30 mouse cellular contexts compared by ENCODE assay signal in genomic region chr7:142517531-142517930, GRCm38 (mm10). TPM values are rescaled to one million over a fixed set of nuclear protein-coding genes. Genes with fewer than 3 reads are reported as not detected.
A peak's percentile ranks its signal among the peaks of the same experiment; 100 is the strongest.
DNase-seq lines count a peak whose midpoint lies in the region; ATAC-seq lines count a peak whose summit lies in the region.
"Had no signal": no experiment of that assay in that cellular context is flagged by ENCODE, and none has a peak within 500 bp of the region (broad histone marks: within the 10 kb centered on the region; RNA-seq: fewer than 3 reads in every experiment).

No protein-coding gene starts in this region.

- no peak overlapping the region for H3K4me2 ChIP-seq in heart, embryonic 11.5 days
- no peak overlapping the region for H3K4me2 ChIP-seq in embryonic facial prominence, embryonic 14.5 days (ENCODE audit: low read depth, low read length)
- H3K4me2 ChIP-seq in stomach, embryonic 15.5 days = no peak overlapping the region
- H3K4me2 ChIP-seq: forebrain, embryonic 15.5 days; hindbrain, embryonic 14.5 days; liver, embryonic 13.5 days; midbrain, embryonic 12.5 days; neural tube, embryonic 13.5 days had no signal

- H3K9me3 ChIP-seq in heart, embryonic 11.5 days (replicated peaks; ENCODE audit: control insufficient read depth, low read length) = no peaks in the 10 kb centered on the region
- H3K9me3 ChIP-seq in embryonic facial prominence, embryonic 14.5 days (ENCODE audit: control insufficient read depth, low read length) = no peaks in the 10 kb centered on the region
- no peaks in the 10 kb centered on the region for H3K9me3 ChIP-seq in limb, embryonic 10.5 days (replicated peaks)
- H3K9me3 ChIP-seq in stomach, embryonic 15.5 days = no peaks in the 10 kb centered on the region
- H3K9me3 ChIP-seq: forebrain, embryonic 10.5 days; forebrain, embryonic 15.5 days; liver, embryonic 13.5 days; megakaryocyte, embryonic 14.5 days; midbrain, embryonic 12.5 days; neural tube, embryonic 13.5 days had no signal

- ATAC-seq in heart, embryonic 11.5 days (replicated peaks; ENCODE audit: insufficient number of reproducible peaks, low FRiP score, low TSS enrichment) = no peak
- no peak for ATAC-seq in embryonic facial prominence, embryonic 14.5 days (ENCODE audit: low read depth)
- ATAC-seq in stomach, embryonic 15.5 days (ENCODE audit: insufficient read depth, low FRiP score, low read depth) = peak; percentile 17; the same call in 1 of the 2 replicates
- ATAC-seq: forebrain, embryonic 15.5 days; lung, postnatal 0 days had no signal

- H3K36me3 ChIP-seq in heart, embryonic 11.5 days (ENCODE audit: control insufficient read depth, insufficient read depth, low read length) = no peaks in the 10 kb centered on the region
- no peaks in the 10 kb centered on the region for H3K36me3 ChIP-seq in embryonic facial prominence, embryonic 14.5 days (ENCODE audit: control insufficient read depth, insufficient read depth, low read length)
- H3K36me3 ChIP-seq in limb, embryonic 10.5 days = no peaks in the 10 kb centered on the region
- no peaks in the 10 kb centered on the region for H3K36me3 ChIP-seq in stomach, embryonic 15.5 days
- H3K36me3 ChIP-seq: forebrain, embryonic 10.5 days; forebrain, embryonic 15.5 days; liver, embryonic 13.5 days; midbrain, embryonic 12.5 days; neural tube, embryonic 13.5 days had no signal

- H3K9ac ChIP-seq in heart, embryonic 11.5 days (ENCODE audit: low read depth, low read length) = no peak overlapping the region
- H3K9ac ChIP-seq in embryonic facial prominence, embryonic 14.5 days (ENCODE audit: low read depth, low read length) = no peak overlapping the region
- no peak overlapping the region for H3K9ac ChIP-seq in stomach, embryonic 15.5 days
- H3K9ac ChIP-seq: forebrain, embryonic 15.5 days; hindbrain, embryonic 14.5 days; liver, embryonic 13.5 days; midbrain, embryonic 12.5 days; neural tube, embryonic 13.5 days had no signal

- WGBS in heart, embryonic 11.5 days (ENCODE audit: insufficient replicate concordance) = 15% methylated on average over 3 of the region's 3 CpGs
- 84% methylated on average over 3 of the region's 3 CpGs for WGBS in embryonic facial prominence, embryonic 14.5 days
- 64% methylated on average over 3 of the region's 3 CpGs for WGBS in limb, embryonic 10.5 days
- 46% methylated on average over 3 of the region's 3 CpGs for WGBS in stomach, embryonic 15.5 days

- DNase-seq in heart, postnatal 25 days (ENCODE audit: low spot score) = no peak
- DNase-seq in embryonic facial prominence, embryonic 14.5 days (ENCODE audit: low spot score) = no peak
- DNase-seq in limb, embryonic 10.5 days (ENCODE audit: low spot score) = no peak
- no peak for DNase-seq in left cerebral cortex, postnatal 14 days (ENCODE audit: low spot score in 2 of 2)
- DNase-seq: adrenal gland, postnatal 25 days; B cell, adult 2 months; cerebellum, adult 11-12 months; cerebellum, adult 9-11 months; gastrocnemius, postnatal 14 days; heart, adult 11 months; kidney, adult 11 months; kidney, postnatal 25 days; liver, embryonic 13.5 days; lung, adult 18-20 months; lung, postnatal 4 days; thymus, adult 2 months; thymus, postnatal 36 days had no signal

- H3K4me1 ChIP-seq in heart, embryonic 11.5 days (ENCODE audit: control insufficient read depth, insufficient read depth, low read length) = peaks cover 38% of the 10 kb centered on the region
- H3K4me1 ChIP-seq in embryonic facial prominence, embryonic 14.5 days (ENCODE audit: control insufficient read depth, insufficient read depth, low read length) = peaks cover 25% of the 10 kb centered on the region
- peaks cover 46% of the 10 kb centered on the region for H3K4me1 ChIP-seq in limb, embryonic 10.5 days
- H3K4me1 ChIP-seq in stomach, embryonic 15.5 days = peaks cover 30% of the 10 kb centered on the region
- H3K4me1 ChIP-seq: megakaryocyte, embryonic 14.5 days had no signal

- H3K4me3 ChIP-seq in heart, embryonic 11.5 days (ENCODE audit: low read depth, low read length) = no peak overlapping the region
- H3K4me3 ChIP-seq in embryonic facial prominence, embryonic 14.5 days (ENCODE audit: low read depth, low read length) = no peak overlapping the region
- H3K4me3 ChIP-seq in limb, embryonic 10.5 days = no peak overlapping the region
- H3K4me3 ChIP-seq in stomach, embryonic 15.5 days (replicated peaks) = no peak overlapping the region
- H3K4me3 ChIP-seq: forebrain, embryonic 10.5 days; forebrain, embryonic 15.5 days; liver, embryonic 13.5 days; megakaryocyte, embryonic 14.5 days; midbrain, embryonic 12.5 days; neural tube, embryonic 13.5 days had no signal

- H3K27ac ChIP-seq in heart, embryonic 11.5 days (ENCODE audit: low read depth, low read length) = peak overlapping the region; percentile 12; the same call in 1 of the 2 replicates
- peak overlapping the region; percentile 95 for H3K27ac ChIP-seq in embryonic facial prominence, embryonic 14.5 days (replicated peaks; ENCODE audit: low read depth, low read length)
- H3K27ac ChIP-seq in limb, embryonic 10.5 days = peak overlapping the region; percentile 51; the same call in 1 of the 2 replicates
- no peak overlapping the region for H3K27ac ChIP-seq in stomach, embryonic 15.5 days
- H3K27ac ChIP-seq: forebrain, embryonic 15.5 days; hindbrain, embryonic 14.5 days; liver, embryonic 13.5 days; midbrain, embryonic 12.5 days had no signal

- H3K27me3 ChIP-seq in heart, embryonic 11.5 days (ENCODE audit: control insufficient read depth, insufficient read depth, low read length) = no peaks in the 10 kb centered on the region
- no peaks in the 10 kb centered on the region for H3K27me3 ChIP-seq in embryonic facial prominence, embryonic 14.5 days (replicated peaks; ENCODE audit: control insufficient read depth, insufficient read depth, low read length)
- H3K27me3 ChIP-seq in limb, embryonic 10.5 days (ENCODE audit: low read depth, poor library complexity, severe bottlenecking) = no peaks in the 10 kb centered on the region
- no peaks in the 10 kb centered on the region for H3K27me3 ChIP-seq in stomach, embryonic 15.5 days (replicated peaks)
- H3K27me3 ChIP-seq: forebrain, embryonic 15.5 days; midbrain, embryonic 12.5 days had no signal

- intact Hi-C loops in heart, postnatal 25 days (cut with DNase I) = no loop called here
- intact Hi-C loops in left cerebral cortex, postnatal 14 days (cut with DNase I) = no loop called here

RNA-seq across cellular contexts. Expression of gene Mrpl23, which starts 15.0 kb away (rescaled TPM):
- polyA plus RNA-seq in heart, embryonic 11.5 days (2014; fragmentation: Nextera tagmentation; extraction: Ambion mirVana) = 15.4 and 19.3 TPM in 2 replicates
- total RNA-seq in heart, postnatal 25 days (2021) = 10 to 100 TPM; 16.1 to 39.0 TPM
- 30.3 and 33.1 TPM in 2 replicates for polyA plus RNA-seq in embryonic facial prominence, embryonic 14.5 days (2014; fragmentation: Nextera tagmentation; extraction: Ambion mirVana)
- 25.9 and 33.7 TPM in 2 replicates for polyA plus RNA-seq in limb, embryonic 10.5 days (2016; fragmentation: Nextera tagmentation; extraction: Ambion mirVana)
- polyA plus RNA-seq in stomach, embryonic 15.5 days (2015; fragmentation: Nextera tagmentation; extraction: Ambion mirVana) = 21.9 and 26.2 TPM in 2 replicates
- total RNA-seq in left cerebral cortex, postnatal 14 days (2021) = 1 to 10 TPM; 4.1 to 8.0 TPM

RNA-seq across cellular contexts. Expression of gene Tnnt3, which starts 18.9 kb away (rescaled TPM):
- polyA plus RNA-seq in heart, embryonic 11.5 days (2014; fragmentation: Nextera tagmentation; extraction: Ambion mirVana) = 16.0 and 16.3 TPM in 2 replicates
- total RNA-seq in heart, postnatal 25 days (2021) = 1 to 10 TPM in 1 of 2 experiments, not detected in 1; 2.0 TPM
- 376 and 643 TPM in 2 replicates for polyA plus RNA-seq in embryonic facial prominence, embryonic 14.5 days (2014; fragmentation: Nextera tagmentation; extraction: Ambion mirVana)
- 1.6 and 1.7 TPM in 2 replicates for polyA plus RNA-seq in limb, embryonic 10.5 days (2016; fragmentation: Nextera tagmentation; extraction: Ambion mirVana)
- 4.6 and 11.8 TPM in 2 replicates for polyA plus RNA-seq in stomach, embryonic 15.5 days (2015; fragmentation: Nextera tagmentation; extraction: Ambion mirVana)
- total RNA-seq in left cerebral cortex, postnatal 14 days (2021) = not detected
- total RNA-seq: adrenal gland, postnatal 25 days; common myeloid progenitor, adult 5-6 weeks; layer of hippocampus, adult 18-20 months; left cerebral cortex, adult 18-20 months; left cerebral cortex, postnatal 25 days had no signal

RNA-seq across cellular contexts. Expression of gene Lsp1, which starts 56.9 kb away (rescaled TPM):
- polyA plus RNA-seq in heart, embryonic 11.5 days (2014; fragmentation: Nextera tagmentation; extraction: Ambion mirVana) = 31.4 and 32.1 TPM in 2 replicates
- total RNA-seq in heart, postnatal 25 days (2021) = 10 to 100 TPM; 43.7 to 48.1 TPM
- polyA plus RNA-seq in embryonic facial prominence, embryonic 14.5 days (2014; fragmentation: Nextera tagmentation; extraction: Ambion mirVana) = 40.1 and 42.6 TPM in 2 replicates
- polyA plus RNA-seq in limb, embryonic 10.5 days (2016; fragmentation: Nextera tagmentation; extraction: Ambion mirVana) = 28.7 and 31.1 TPM in 2 replicates
- polyA plus RNA-seq in stomach, embryonic 15.5 days (2015; fragmentation: Nextera tagmentation; extraction: Ambion mirVana) = 196 and 211 TPM in 2 replicates
- 1 to 10 TPM; 6.4 to 7.7 TPM for total RNA-seq in left cerebral cortex, postnatal 14 days (2021)

Comparison
In these comparisons a context has a peak if more than half of its experiments do, and no peak if none do; other contexts are left out.
1. RNA of gene Tnnt3, which starts 18.9 kb away (polyA plus RNA-seq): 376 to 643 TPM in embryonic facial prominence, embryonic 14.5 days; 16.0 to 16.3 TPM in heart, embryonic 11.5 days, 4.6 to 11.8 TPM in stomach, embryonic 15.5 days and 1.6 to 1.7 TPM in limb, embryonic 10.5 days; every median in the first group is over 10 times any median in the second.